Mouse (Mus musculus): ENCODE results near the gene Med23.

GRCm38 (mm10) chr10:24951575-24951974 is 81.8 kb downstream of the Med23 start:
- TF ChIP-seq POLR2A (IDR thresholded peaks at IDR 0.05; ENCODE audit: insufficient read length, low read depth) (no peak), POLR2AphosphoS2 (IDR thresholded peaks at IDR 0.05; ENCODE audit: insufficient read length, low read depth) (no peak), REST (IDR thresholded peaks at IDR 0.05; ENCODE audit: insufficient read depth, insufficient read length) (no peak), TCF12 (IDR thresholded peaks at IDR 0.05; ENCODE audit: insufficient read depth, poor library complexity, severe bottlenecking) (no peak), MAX (IDR thresholded peaks at IDR 0.05; ENCODE audit: low read depth) (no peak), MYOG (IDR thresholded peaks at IDR 0.05; ENCODE audit: control insufficient read depth in 1 of 3, insufficient read depth in 1 of 3, insufficient read length in 2 of 3, low read depth in 2 of 3) (no peak), E2F4 (IDR thresholded peaks at IDR 0.05; ENCODE audit: insufficient read depth) (no peak), MYOD1 (IDR thresholded peaks at IDR 0.05; ENCODE audit: control insufficient read depth in 1 of 3, insufficient read length in 2 of 3, low read depth in 2 of 3) (no peak), USF1 (IDR thresholded peaks at IDR 0.05; ENCODE audit: low read depth) (no peak), SRF (IDR thresholded peaks at IDR 0.05; ENCODE audit: control insufficient read depth, insufficient read length, low read depth) (no peak)

Data from myocyte (in vitro differentiated cells).